Mouse (Mus musculus): ENCODE data around the gene Ralgps2.

DNA sequence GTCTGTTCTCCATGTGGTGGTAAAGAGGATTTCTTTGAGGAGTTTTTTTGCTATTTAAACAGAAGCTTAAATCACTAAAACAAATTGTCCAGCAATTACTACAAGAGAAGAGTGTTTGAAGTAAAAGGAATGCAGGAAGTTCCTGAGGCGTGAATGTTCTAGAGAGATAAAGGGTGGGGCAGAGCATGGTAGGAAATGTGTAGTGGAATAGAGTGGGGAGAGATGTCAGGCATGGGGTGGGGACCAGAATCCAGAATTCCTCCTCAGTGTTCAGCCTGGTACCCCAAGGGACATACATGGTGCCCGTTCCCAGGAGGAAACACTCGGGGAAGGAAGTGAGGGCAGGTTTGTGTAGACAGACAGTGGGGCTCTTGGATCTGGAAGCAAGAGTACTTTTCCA is 48.1 kb upstream of the Ralgps2 start:
- no peak for TF ChIP-seq CTCF (IDR thresholded peaks at IDR 0.05; ENCODE audit: extremely low read depth, insufficient read depth, insufficient read length, insufficient replicate concordance)
- TF ChIP-seq POLR2A (IDR thresholded peaks at IDR 0.05; ENCODE audit: low read depth, low read length), result no peak
